Mouse (Mus musculus) CD8-positive naive resting alpha-beta T cell, adult 2 months (primary cell): ENCODE measurements around the gene Rfx5.
"Not testable (repeated sequence)": the region's sequence is repeated elsewhere in the genome, so short reads cannot be mapped to it uniquely, and the experiment has no call there.

Experiments used
- DNase-seq, 2 experiments: peaks; one replicate each; pipeline ENCODE4 v3.0.0; 2022; ENCODE audit warnings: low read depth in 2 of 2, low spot score in 2 of 2

The Rfx5 gene

DNA sequence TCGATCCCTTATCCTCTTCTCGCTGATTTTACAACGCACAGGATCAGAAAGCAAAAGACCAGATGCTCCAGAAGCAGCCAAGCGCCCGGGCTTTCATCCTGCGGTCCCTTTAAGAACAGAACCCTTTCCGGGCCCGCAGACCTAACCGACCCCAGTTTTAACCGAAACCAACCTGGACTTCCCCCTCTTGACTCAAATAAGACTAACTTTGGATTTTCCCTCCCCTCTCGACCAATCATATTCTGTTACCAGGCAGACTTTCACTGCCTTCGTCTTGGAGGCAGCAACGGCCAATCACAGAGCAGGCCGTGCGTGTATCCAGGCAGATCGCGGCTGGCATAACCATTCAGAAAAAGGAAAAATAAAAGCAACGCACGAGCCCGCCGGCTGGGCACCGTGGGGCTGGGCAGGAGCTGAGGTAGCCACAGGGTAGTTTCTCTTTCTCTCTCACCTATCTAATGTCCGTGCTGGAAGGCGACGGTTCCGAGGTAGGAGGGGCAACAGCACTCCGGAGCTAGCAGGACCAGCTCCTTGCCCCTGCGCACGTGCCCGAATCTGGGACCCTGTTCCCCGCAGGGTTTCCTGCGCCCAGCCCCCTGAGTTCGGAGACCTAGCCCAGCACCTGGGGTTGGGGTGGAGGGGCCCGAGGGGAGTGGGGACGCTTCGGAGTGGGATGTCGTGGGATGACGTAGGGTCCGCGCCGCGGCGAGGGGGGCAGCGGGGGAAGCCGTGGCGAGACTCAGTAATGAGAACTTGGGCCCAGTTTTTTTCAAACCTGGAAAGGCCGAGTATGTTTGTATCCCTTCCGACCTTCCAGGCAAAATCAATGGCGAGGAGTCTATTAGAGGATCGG is at the start of gene Rfx5:
Rfx5 (plus strand) TSS at position 312 of the 853 bp plus-strand sequence.
- peak; percentile 88 to 89 for DNase-seq

DNA sequence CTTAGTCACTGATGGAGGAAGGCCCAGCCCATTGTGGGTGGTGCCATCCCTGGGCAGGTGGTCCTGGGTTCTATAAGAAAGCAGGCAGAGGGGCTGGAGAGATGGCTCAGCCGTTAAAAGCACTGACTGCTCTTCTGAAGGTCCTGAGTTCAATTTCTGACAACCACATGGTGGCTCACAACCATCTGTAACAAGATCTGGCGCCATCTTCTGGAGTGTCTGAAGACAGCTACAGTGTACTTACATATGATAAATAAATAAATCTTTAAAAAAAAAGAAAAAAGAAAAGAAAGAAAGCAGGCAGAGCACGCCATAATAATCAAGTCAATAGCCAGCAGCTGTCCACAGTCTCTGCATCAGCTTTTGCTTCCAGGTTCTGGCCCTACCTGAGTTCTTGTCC is 49.1 kb upstream of the Rfx5 start:
- not testable (repeated sequence) for DNase-seq

DNA sequence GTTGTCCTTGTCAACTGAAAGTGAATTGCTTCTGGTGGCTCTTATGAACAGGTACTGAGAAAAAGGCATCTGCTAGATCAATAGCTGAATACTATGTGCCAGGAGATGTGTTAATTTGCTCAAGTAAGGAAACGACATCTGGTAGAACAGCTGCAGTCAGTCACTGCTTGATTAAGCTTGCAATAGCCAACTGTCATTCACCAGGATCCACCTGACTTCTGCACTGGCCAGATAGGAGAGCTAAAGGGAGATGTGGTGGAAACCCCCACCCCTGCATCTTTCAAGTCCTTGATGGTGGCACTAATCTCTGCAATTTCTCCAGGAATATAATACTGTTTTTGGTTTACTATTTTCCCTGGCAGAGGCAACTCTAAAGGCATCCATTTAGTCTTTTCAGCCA is 47.4 kb upstream of the Rfx5 start:
- no peak for DNase-seq

DNA sequence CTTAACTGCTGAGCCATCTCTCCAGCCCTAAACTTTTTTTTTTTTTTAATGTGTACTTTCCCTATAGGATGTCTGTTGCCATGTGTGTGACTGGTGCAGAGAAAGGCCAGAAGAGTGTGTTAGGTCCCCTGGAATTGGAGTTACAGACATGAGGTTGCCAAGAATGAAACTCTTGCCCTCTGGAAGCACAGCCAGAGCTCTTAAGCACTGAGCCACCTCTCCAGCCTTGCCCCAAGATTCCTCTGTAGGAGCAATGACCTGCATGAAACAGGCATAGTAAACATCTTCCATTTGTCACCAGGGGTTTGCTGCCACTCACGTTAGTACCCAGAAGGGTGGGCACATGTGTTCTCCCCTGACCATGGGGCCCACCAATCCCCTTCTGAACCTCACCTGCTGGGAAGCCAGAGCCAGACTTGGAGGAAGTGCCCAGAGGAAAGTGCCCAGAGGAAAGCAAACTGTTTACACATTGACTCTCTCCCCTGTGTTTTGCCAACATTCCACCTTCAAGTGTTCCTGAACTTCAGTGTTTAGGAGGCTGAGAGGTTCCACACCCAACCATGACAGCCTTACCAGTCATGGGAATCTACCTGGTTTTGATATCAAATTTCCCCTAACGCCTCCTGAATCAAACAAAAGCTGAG is 42.7 kb upstream of the Rfx5 start:
- no peak for DNase-seq

DNA sequence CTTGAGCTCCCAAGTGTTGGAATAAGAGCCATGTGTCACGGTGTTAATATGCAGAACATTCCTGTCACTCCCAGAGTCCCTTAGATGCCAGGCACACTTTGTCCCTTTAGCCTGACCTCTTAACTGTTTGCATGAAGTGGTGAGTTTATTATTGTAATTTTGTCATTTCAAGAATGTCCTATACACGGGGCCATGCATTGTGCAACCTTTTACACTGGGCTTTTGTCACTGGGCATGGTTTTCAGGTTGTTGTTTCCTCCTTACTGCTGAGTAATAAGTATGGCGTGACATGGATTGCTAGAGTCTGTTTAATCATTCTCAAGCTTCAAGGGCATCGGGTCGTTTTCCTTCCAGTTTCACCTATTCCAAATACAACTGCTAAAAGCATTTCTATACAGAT is 40.1 kb upstream of the Rfx5 start:
- no peak for DNase-seq

DNA sequence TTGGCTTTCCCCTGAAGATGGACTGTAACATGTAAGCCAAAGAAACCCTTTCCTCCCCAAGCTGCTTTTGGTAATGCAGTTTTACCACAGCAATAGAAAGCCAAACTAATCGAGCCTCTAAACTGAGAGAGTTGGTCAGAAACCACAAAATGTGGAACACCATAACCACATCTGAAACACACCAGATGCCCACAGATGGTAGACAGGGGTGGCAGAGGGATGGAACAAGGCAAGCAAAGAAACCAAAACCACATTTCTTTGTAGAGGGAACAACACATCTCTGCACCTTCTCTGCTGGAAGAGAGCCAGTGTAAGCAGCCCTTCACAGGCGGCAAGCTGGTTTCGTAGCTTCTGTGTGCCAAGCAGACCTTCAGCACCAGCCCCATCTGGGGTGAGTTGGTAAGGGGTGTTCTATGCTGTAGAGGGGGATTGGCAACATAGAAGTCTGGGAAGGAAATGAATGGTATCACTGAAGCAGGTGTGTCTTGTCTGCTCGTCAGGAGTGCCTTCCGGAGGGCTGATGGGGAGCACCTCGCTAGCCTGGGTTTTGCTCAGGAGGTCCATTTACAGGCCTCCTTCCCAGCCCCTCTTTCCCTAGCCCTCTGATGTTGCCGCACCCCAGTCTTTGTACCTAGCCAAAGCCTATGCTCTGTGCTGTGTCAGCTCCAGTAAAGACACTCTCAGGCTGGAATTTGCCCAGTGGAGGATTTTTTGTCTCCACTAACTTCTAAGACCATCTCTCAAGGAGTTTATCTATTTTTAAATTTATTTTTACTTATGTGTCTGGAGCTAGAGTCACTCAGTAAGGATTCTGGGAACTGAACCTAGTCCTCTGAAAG is 37.8 kb upstream of the Rfx5 start:
- DNase-seq: peak; percentile 26 to 45

DNA sequence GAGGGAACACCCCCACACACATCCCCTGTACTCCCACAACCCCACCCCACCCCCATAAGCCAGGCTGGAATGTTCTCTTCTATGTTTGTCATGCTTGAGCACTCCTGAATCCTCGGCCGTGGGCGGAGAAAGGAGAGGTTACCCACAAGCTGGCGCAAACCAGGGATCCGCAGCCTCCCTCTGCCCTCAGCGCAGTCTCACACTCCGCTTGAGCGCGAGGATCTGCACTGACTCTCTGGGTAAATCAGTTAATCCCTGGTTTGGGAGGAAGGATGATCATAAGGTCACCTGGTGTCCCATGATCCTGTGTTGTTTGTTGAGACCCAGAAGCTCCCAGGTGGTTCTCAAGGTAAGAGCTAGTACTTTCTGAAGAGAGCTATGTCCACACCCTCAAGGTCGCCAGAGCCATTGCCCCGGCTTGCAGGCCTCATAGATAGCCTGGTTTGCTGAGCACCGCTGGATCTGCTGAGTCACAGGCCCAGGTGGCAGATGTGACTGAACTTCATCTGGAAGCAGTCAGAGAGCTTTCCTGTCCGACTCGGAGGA is 36.0 kb upstream of the Rfx5 start:
- no peak for DNase-seq

DNA sequence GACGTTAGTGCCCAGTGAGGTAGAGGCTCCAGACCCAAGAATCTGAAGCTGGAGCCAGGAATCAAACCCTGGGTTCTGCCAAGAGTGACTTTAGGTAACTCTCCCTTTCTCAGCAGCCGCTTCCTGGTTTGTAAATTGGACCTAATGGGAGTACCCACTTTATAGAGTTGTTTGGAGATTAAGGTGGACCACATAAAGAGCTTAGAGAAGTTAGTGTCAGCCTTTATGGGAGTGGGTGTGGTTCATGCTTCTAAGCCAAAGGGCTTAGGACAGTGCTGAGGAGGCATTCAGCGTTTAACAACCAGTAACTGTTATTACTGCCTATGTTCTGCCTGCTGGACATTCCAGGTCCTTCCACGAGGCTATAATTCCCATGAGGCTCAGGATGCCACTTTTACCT is 35.0 kb upstream of the Rfx5 start:
- DNase-seq: no peak

- no peak for DNase-seq
Measured at GRCm38 (mm10) chr3:94921104-94921503, 32.8 kb upstream of the Rfx5 start.

DNA sequence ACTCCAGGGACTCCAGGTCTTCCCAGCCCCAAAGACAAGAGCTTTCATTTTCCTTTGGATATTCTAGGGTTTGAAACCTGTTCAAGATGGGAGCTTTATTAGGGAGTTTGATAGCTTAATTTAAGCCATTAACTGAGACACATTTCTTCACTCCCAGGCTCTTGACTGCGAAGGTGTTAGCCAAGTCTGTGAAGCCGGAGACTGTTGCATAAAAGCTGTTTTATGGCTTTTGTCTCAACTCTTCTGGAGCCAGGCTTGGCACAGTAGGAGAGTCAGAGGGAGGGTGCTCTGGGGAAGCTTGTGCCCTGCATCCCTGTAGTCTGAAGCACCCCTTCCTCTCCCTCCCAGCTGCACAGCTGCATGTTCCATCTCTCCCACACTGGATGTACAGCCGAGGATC is 31.5 kb upstream of the Rfx5 start:
- no peak for DNase-seq

DNA sequence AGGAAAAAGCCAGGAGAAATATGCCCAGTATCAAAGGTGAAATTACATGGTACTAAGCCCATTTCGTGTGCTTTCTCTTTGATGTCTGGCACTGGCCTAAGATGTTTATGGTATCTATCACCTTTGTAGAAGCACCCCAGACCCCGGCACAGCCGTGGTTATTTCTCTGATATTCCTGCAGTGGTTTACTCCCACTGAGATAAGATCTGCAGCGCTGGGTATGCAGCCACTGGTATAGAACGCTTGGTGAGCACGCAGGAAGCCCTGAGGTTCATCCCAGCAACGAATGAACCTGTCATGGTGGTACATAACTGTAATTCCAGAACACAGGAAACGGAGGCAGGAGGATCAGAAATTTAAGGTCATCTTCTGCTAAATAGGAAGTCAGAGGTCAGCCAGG is 29.2 kb upstream of the Rfx5 start:
- DNase-seq: no peak

DNA sequence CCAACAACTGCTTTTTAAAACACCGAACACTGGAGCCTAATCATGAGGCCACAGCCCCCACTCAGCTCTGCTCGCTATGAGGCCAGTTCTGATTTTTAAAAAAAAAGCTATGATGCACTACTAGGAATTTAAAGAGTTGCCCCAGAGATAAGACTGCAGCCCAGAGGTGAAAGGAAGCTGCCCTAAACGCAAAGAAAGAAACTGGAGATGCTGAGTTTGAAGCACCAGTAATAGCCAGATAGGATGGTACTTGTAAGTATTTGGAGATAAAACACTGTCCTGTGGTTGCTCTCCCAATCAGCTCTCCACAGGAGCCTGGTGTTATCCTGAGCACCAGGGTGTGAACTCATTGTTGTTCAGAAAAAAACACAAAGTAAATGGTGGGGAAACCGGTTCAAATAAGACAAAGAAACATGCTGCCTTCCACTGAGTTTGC is 27.6 kb upstream of the Rfx5 start:
- DNase-seq: not testable (repeated sequence)

DNA sequence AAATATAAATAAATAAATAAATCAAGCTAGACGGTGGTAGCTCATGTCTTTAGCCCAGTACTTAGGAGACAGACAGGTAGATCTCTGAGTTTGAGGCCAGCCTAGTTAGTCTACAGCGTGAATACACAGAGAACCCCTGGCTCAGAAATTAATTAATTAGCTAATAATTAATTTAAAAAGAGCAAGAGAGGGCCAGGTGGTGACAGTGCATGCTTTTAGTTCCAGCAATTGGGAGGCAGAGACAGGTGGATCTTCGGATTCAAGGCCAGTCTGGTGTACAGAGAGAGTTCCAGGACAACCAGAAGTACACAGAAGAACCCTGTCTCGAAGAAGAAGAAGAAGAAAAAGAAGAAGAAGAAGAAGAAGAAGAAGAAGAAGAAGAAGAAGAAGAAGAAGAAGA is 24.9 kb upstream of the Rfx5 start:
- DNase-seq: not testable (repeated sequence)

- DNase-seq: not testable (repeated sequence)
Measured at GRCm38 (mm10) chr3:94930386-94931266, 23.2 kb upstream of the Rfx5 start.

DNA sequence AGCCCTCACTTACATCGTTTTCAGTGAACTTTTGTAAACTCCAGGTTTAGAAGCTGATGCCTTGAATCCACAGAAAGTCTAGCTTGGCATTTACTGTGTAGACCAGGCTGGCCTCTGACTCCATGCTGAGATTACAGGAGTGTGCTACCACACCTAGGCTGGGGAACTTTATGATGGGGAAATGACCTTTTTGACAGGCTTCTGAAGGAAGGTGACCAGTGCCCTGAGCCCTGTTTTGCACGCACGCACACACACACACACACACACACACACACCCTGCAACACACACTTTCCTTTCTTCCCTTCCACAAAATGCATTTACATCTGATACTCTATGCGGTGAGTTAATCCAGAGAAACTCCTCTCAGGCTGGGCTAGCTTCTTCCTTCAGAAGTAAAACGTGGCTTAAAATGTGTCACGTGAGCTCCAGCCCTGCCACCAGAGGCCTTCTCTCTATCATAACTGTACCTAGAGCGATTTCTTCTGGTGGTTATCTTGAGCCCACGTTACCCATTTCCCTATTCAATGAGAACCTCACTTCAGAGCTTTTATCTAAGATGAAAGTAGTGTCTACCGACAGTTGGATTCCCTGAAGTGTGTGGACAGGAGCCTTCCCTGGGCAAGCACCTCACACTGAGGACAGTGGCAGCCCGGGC is 22.3 kb upstream of the Rfx5 start:
- not testable (repeated sequence) for DNase-seq

- DNase-seq: not testable (repeated sequence)
Measured at GRCm38 (mm10) chr3:94932279-94932678, 21.6 kb upstream of the Rfx5 start.

DNA sequence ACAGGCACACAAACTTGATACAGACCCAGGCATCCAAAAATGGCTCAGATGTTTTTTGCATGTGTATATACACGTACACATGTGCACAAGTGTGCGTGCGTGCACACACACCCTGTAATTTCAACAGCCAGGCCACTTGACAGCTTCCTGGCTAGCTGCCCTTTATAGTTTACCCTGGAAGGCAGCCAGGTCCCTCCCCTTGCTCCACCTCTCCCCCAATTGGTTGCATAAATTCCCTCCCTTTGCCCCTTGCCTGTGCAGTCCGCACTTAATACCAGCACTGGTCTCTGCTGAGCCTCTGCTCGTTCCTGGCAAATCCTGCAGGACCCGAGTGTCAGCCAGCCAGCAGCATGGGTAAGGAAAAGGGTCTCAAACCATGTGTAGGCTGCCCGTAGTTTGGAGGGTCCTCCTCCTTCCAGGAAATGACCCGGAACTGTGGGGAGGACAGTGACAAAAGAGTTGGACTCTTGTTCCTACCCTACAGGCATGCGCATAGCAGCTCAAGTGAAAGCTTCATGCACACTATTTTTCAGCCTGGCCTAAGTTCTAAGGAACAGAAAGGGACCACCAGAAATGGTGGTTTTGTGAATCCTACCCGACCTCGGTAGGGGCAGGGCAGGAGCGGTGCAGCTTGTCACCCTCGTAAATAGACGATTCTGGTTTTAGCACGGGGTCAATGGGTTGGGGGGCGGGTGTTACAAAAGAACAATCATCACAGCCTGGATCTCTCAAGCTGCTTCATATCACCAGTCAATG is 20.9 kb upstream of the Rfx5 start, which contains the start of gene Selenbp1:
Selenbp1 (plus strand) TSS at position 248 of the 756 bp plus-strand sequence.
- no peak for DNase-seq

GRCm38 (mm10) chr3:94933604-94934003 is 20.3 kb upstream of the Rfx5 start:
- not testable (repeated sequence) for DNase-seq

- DNase-seq: not testable (repeated sequence)
Measured at GRCm38 (mm10) chr3:94934564-94934963, 19.3 kb upstream of the Rfx5 start.
